Mouse (Mus musculus) ES-E14 (cell line): ENCODE measurements at regions not wholly inside any gene's neighbourhood (a gene's known extent, or its start where the extent isn't known, plus 50 kb on each side); places are given as distances from the start of the nearest gene placed in this dataset.

Experiments used
- CHD2 ChIP-seq: IDR thresholded peaks from 2 replicates; pipeline ENCODE4 v1.6.1; 2014; ENCODE audit warnings: mild to moderate bottlenecking, low read depth, low read length, inconsistent platforms
- HCFC1 ChIP-seq: IDR thresholded peaks from 2 replicates; pipeline ENCODE4 v1.6.1; 2012; ENCODE audit warnings: low read length, inconsistent platforms, borderline replicate concordance; ENCODE audit not compliant: insufficient read depth
- ZNF384 ChIP-seq: IDR thresholded peaks from 2 replicates; pipeline ENCODE4 v1.6.1; 2012; ENCODE audit warnings: low read depth, low read length, inconsistent platforms

- no peak for TF ChIP-seq HCFC1
- TF ChIP-seq ZNF384, result no peak
- no peak for TF ChIP-seq CHD2
These were observed 172.9 kb upstream of the 9130204L05Rik start for GRCm38 (mm10) chr3:91263540-91263939.
